Mouse (Mus musculus): ENCODE results near the gene Ppil1. TPM values are rescaled to one million over a fixed set of nuclear protein-coding genes. Genes with fewer than 3 reads are reported as not detected.
A peak's percentile ranks its signal among the peaks of the same experiment; 100 is the strongest.

The Ppil1 gene
- 117 and 125 TPM in 2 replicates for polyA plus RNA-seq (2016; fragmentation: Nextera tagmentation; extraction: Ambion mirVana)

DNA sequence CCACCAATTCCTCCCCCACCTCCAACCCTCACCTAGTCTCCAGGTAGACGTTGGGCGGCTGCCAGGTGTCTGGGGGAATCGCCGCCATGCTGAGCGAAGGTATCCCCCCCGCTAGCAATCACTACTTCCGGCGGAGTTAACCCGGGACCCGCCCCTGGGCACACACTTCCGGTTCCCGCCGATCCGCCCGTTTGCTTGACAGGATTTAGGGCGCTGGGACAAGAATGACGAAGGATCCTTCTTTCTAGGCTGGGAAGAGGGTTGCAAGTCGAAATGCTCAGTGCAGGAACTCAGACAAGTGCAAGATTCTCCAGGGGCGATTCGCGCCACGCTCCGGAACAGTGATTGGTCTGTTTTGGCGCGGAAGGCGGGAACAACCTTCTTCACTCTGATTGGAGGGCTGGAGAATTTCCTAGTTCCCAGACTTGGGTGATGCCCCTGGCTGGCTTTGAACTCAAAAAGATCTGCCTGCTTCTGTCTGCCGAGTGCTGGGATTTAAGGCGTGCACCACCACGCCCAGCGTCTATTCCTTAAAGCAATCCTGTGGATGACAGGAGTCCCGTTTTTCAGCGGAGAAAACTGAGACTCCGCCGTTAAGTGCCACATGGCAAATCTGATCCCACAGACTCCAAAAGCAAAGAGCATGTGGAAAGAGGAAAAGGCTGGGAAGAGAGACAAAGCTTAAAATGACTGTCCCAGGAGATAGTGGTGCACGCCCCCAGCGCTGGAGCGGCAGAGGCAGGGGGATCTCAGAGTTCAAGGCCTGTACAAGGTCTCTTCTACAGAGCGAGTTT, at the start of gene Ppil1:
Ppil1 (minus strand) TSS at position 347 of the 794 bp plus-strand sequence.
- Histone ChIP-seq H3K9ac (peak within 1 kb of the TSS; percentile 60), H3K4me2 (replicated peaks) (peak within 1 kb of the TSS; percentile 64), H3K9me3 (no peaks in the 10 kb centered on the region), H3K27me3 (replicated peaks) (no peaks in the 10 kb centered on the region), H3K4me1 (peaks cover 26% of the 10 kb centered on the region), H3K4me3 (peak within 1 kb of the TSS; percentile 86), H3K36me3 (peaks cover 19% of the 10 kb centered on the region), H3K27ac (peak within 1 kb of the TSS; percentile 82)
- peak; percentile 37; the same call in 1 of the 2 replicates for ATAC-seq (ENCODE audit: low FRiP score, low read depth)
- 8% methylated on average over 38 of the region's 38 CpGs for WGBS

DNA sequence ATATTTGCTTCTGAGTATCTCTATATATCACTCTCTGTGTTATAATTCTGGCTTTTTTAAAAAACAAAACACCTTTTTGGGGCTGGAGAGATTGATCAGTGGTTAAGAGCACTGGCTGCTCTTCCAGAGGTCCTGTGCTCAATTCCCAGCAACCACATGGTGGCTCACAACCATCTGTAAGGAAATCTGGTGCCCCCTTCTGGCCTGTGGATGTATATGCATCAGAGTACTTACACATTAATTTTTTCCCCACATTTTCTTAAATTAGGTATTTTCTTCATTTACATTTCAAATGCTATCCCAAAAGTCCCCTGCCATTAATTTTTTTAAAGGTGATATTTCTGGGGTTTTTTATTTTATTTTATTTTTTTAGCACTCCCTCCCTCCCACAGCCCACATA, 49.3 kb upstream of the Ppil1 start:
- Histone ChIP-seq H3K4me1 (no peaks in the 10 kb centered on the region; the same call in 1 of the 2 replicates), H3K9me3 (no peaks in the 10 kb centered on the region; the same call in 1 of the 2 replicates), H3K4me3 (no peak overlapping the region), H3K9ac (no peak overlapping the region), H3K4me2 (replicated peaks) (no peak overlapping the region), H3K36me3 (no peaks in the 10 kb centered on the region), H3K27me3 (replicated peaks) (no peaks in the 10 kb centered on the region), H3K27ac (no peak overlapping the region)
- no peak for ATAC-seq (ENCODE audit: low FRiP score, low read depth)

- Histone ChIP-seq H3K36me3 (no peaks in the 10 kb centered on the region), H3K27me3 (replicated peaks) (no peaks in the 10 kb centered on the region), H3K4me1 (no peaks in the 10 kb centered on the region; the same call in 1 of the 2 replicates), H3K9ac (no peak overlapping the region), H3K27ac (no peak overlapping the region), H3K9me3 (no peaks in the 10 kb centered on the region; the same call in 1 of the 2 replicates), H3K4me2 (replicated peaks) (no peak overlapping the region), H3K4me3 (no peak overlapping the region)
- 86% methylated on average over 2 of the region's 2 CpGs for WGBS
- ATAC-seq (ENCODE audit: low FRiP score, low read depth): no peak
Observed at GRCm38 (mm10) chr17:29312082-29312481, 48.1 kb upstream of the Ppil1 start.

DNA sequence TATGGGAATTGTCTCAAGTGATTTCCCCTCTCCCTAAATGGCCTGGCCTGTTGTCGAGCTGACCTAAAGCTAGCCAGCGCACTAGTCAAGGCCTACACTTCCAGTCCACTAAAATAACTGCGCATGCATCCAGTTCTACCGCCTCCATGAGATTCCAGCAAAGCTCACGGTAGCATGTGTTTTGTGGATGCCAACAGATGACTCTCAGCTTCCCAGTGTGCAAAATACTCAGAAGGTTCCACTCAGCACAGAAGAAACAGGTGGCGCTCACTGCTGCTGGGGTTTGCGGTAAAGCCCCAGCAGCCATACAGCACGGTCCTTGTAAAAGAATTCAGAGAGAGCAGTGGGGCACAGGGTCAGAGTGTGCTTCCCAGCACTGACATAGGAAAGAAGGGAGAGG, 47.6 kb upstream of the Ppil1 start:
- no peak overlapping the region for H3K4me3 ChIP-seq
- H3K9me3 ChIP-seq: no peaks in the 10 kb centered on the region; the same call in 1 of the 2 replicates
- H3K27ac ChIP-seq: no peak overlapping the region
- 91% methylated on average over 8 of the region's 8 CpGs for WGBS
- H3K4me1 ChIP-seq: no peaks in the 10 kb centered on the region; the same call in 1 of the 2 replicates
- H3K4me2 ChIP-seq (replicated peaks): no peak overlapping the region
- H3K36me3 ChIP-seq: no peaks in the 10 kb centered on the region
- ATAC-seq (ENCODE audit: low FRiP score, low read depth): no peak
- H3K27me3 ChIP-seq (replicated peaks): no peaks in the 10 kb centered on the region
- H3K9ac ChIP-seq: no peak overlapping the region

DNA sequence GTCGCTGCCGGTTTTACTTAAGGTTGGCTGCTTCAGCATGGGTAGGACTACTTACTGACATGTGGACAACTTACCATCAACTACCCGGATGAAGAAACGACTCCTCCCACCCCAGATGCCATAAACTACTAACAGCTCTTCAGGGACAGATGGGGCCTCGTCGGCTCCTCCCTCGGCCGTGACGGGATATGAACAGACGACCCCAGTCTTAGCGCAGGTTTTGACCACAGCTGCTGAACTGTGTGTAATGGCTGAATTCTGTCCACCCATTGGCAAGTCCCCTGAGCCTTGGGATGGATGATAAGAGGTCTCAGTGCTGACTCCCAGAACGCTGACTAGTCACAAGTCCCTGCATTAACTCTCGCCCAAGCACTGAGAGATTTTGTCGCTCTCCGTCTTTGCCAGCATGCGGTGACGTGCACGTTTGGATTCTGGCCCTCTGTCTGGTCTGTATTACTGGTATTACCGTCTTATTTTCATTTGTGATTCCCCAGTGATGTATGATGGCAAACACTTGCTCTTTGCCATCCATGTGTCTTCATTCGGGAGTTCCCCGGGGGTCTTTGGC, 46.2 kb upstream of the Ppil1 start:
- Histone ChIP-seq H3K4me3 (no peak overlapping the region), H3K36me3 (no peaks in the 10 kb centered on the region), H3K27me3 (replicated peaks) (no peaks in the 10 kb centered on the region), H3K4me1 (no peaks in the 10 kb centered on the region; the same call in 1 of the 2 replicates), H3K9me3 (no peaks in the 10 kb centered on the region; the same call in 1 of the 2 replicates), H3K4me2 (replicated peaks) (no peak overlapping the region), H3K9ac (no peak overlapping the region), H3K27ac (no peak overlapping the region)
- 61% methylated on average over 21 of the region's 21 CpGs for WGBS
- no peak for ATAC-seq (ENCODE audit: low FRiP score, low read depth)

DNA sequence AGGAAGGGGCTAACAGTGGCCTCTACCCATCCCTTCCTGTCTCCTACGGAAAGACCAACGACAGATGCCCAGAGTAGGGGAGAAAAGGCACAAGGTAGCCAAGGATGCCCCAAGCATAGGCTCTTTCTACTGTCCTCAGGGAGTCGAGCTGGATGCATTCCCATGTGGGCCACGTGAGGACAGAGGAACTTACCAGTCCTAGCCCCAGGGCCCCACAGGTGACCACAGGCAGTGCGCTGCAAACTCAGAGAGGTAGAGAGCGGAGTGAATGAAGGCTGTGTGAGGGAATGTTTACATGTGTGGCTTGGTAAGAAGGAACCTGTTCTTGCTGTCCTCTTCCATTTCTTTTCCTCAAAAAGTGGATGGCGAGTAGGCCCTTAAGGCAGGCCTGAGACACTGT, 41.9 kb upstream of the Ppil1 start:
- H3K4me2 ChIP-seq (replicated peaks): no peak overlapping the region
- no peaks in the 10 kb centered on the region; the same call in 1 of the 2 replicates for H3K27me3 ChIP-seq (replicated peaks)
- no peak overlapping the region for H3K4me3 ChIP-seq
- ATAC-seq (ENCODE audit: low FRiP score, low read depth): no peak
- H3K36me3 ChIP-seq: peaks cover 16% of the 10 kb centered on the region
- H3K9me3 ChIP-seq: no peaks in the 10 kb centered on the region
- H3K4me1 ChIP-seq: peaks cover 4% of the 10 kb centered on the region
- no peak overlapping the region for H3K27ac ChIP-seq
- WGBS: 70% methylated on average over 7 of the region's 7 CpGs
- no peak overlapping the region for H3K9ac ChIP-seq

GRCm38 (mm10) chr17:29305058-29305806, 41.2 kb upstream of the Ppil1 start:
- H3K36me3 ChIP-seq: peaks cover 20% of the 10 kb centered on the region
- H3K9me3 ChIP-seq: no peaks in the 10 kb centered on the region
- H3K4me3 ChIP-seq: no peak overlapping the region
- ATAC-seq (ENCODE audit: low FRiP score, low read depth): no peak
- H3K27ac ChIP-seq: no peak overlapping the region
- H3K9ac ChIP-seq: no peak overlapping the region
- H3K4me1 ChIP-seq: peaks cover 4% of the 10 kb centered on the region
- WGBS: 37% methylated on average over 15 of the region's 15 CpGs
- H3K4me2 ChIP-seq (replicated peaks): no peak overlapping the region; the same call in 1 of the 2 replicates
- H3K27me3 ChIP-seq (replicated peaks): no peaks in the 10 kb centered on the region; the same call in 1 of the 2 replicates

GRCm38 (mm10) chr17:29304376-29305057, 40.5 kb upstream of the Ppil1 start:
- H3K36me3 ChIP-seq: peaks cover 27% of the 10 kb centered on the region
- no peak overlapping the region for H3K9ac ChIP-seq
- H3K4me1 ChIP-seq: peaks cover 4% of the 10 kb centered on the region
- 72% methylated on average over 13 of the region's 13 CpGs for WGBS
- no peak overlapping the region for H3K27ac ChIP-seq
- no peak for ATAC-seq (ENCODE audit: low FRiP score, low read depth)
- no peak overlapping the region for H3K4me3 ChIP-seq
- no peaks in the 10 kb centered on the region for H3K9me3 ChIP-seq
- no peak overlapping the region for H3K4me2 ChIP-seq (replicated peaks)
- no peaks in the 10 kb centered on the region; the same call in 1 of the 2 replicates for H3K27me3 ChIP-seq (replicated peaks)

GRCm38 (mm10) chr17:29303856-29304255, 39.9 kb upstream of the Ppil1 start:
- Histone ChIP-seq H3K4me2 (replicated peaks) (no peak overlapping the region), H3K27ac (no peak overlapping the region), H3K4me1 (peaks cover 4% of the 10 kb centered on the region), H3K9me3 (no peaks in the 10 kb centered on the region), H3K27me3 (replicated peaks) (no peaks in the 10 kb centered on the region; the same call in 1 of the 2 replicates), H3K9ac (no peak overlapping the region), H3K4me3 (no peak overlapping the region), H3K36me3 (peaks cover 31% of the 10 kb centered on the region)
- 65% methylated on average over 3 of the region's 3 CpGs for WGBS
- no peak for ATAC-seq (ENCODE audit: low FRiP score, low read depth)

DNA sequence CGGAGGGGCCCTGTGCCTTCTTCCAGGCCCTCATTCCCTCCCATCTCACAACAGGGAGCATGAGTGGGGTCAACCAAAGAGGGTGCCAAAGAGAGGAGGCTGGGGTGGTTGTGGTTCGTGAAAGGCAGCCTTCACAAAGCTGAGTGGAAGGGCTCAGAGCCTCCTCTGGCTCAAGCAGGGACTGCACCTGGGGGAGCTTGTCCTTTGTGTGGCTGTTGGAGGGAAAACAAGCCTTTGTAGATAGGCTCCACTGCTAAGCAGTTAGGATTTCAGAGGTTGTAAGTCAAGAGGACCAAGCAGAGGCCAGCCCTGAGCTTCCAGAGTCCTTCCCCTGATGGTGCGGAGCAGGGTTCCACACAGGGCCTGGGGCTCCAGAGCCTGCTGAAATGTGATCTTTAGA, 39.1 kb upstream of the Ppil1 start:
- WGBS: 46% methylated on average over 3 of the region's 3 CpGs
- H3K4me1 ChIP-seq: peaks cover 4% of the 10 kb centered on the region
- H3K9ac ChIP-seq: no peak overlapping the region
- no peak overlapping the region for H3K4me3 ChIP-seq
- no peaks in the 10 kb centered on the region; the same call in 1 of the 2 replicates for H3K27me3 ChIP-seq (replicated peaks)
- ATAC-seq (ENCODE audit: low FRiP score, low read depth): no peak
- peaks cover 35% of the 10 kb centered on the region for H3K36me3 ChIP-seq
- H3K27ac ChIP-seq: no peak overlapping the region
- H3K9me3 ChIP-seq: no peaks in the 10 kb centered on the region
- H3K4me2 ChIP-seq (replicated peaks): no peak overlapping the region

GRCm38 (mm10) chr17:29302149-29302548, 38.2 kb upstream of the Ppil1 start:
- WGBS: 77% methylated on average over 5 of the region's 5 CpGs
- Histone ChIP-seq H3K4me3 (no peak overlapping the region), H3K27ac (no peak overlapping the region), H3K4me2 (replicated peaks) (no peak overlapping the region), H3K36me3 (peaks cover 42% of the 10 kb centered on the region), H3K4me1 (peaks cover 4% of the 10 kb centered on the region), H3K9ac (no peak overlapping the region), H3K9me3 (no peaks in the 10 kb centered on the region), H3K27me3 (replicated peaks) (no peaks in the 10 kb centered on the region; the same call in 1 of the 2 replicates)
- ATAC-seq (ENCODE audit: low FRiP score, low read depth): no peak

Measured in neural tube, embryonic 12.5 days (tissue).